Mouse (Mus musculus) liver, postnatal 0 days (tissue): ENCODE data around the gene Klkb1. TPM values are rescaled to one million over a fixed set of nuclear protein-coding genes. Genes with fewer than 3 reads are reported as not detected.

Experiments used
- ATAC-seq: fragments of 200-750 bp; cut with Nextera tagmentation; 2 replicates; pipeline ENCODE4 v1.8.0; 2017; ENCODE audit warnings: mild to moderate bottlenecking, moderate library complexity
- DNase-seq: peaks from one replicate; pipeline ENCODE4 v3.0.0-alpha.2; 2016
- H3K27ac ChIP-seq: fragments of 300-500 bp; sonication (generic); 2 replicates; pipeline ENCODE4 v1.5.1; 2014; ENCODE audit warnings: antibody characterized with exemption, moderate library complexity, mild to moderate bottlenecking, low read depth
- H3K27me3 ChIP-seq: fragments of 300-500 bp; sonication (generic); 2 replicates; pipeline ENCODE4 v1.6.1; 2014; ENCODE audit warnings: low read length, control low read depth, mixed read lengths; ENCODE audit not compliant: insufficient read depth
- H3K36me3 ChIP-seq: fragments of 300-500 bp; sonication (generic); replicated peaks from 2 replicates; pipeline ENCODE4 v1.6.1; 2014; ENCODE audit warnings: mild to moderate bottlenecking, control low read depth, low read length, moderate library complexity, mixed read lengths; ENCODE audit not compliant: insufficient read depth
- H3K4me1 ChIP-seq: fragments of 300-500 bp; sonication (generic); 2 replicates; pipeline ENCODE4 v1.6.1; 2014; ENCODE audit warnings: antibody characterized with exemption, mild to moderate bottlenecking, control low read depth; ENCODE audit not compliant: insufficient read depth
- H3K4me2 ChIP-seq: fragments of 300-500 bp; sonication (generic); 2 replicates; pipeline ENCODE4 v1.6.1; 2014; ENCODE audit warnings: low read depth, mild to moderate bottlenecking, low read length, moderate library complexity, mixed read lengths
- H3K4me3 ChIP-seq: fragments of 300-500 bp; sonication (generic); 2 replicates; pipeline ENCODE4 v1.5.1; 2014; ENCODE audit warnings: low read depth, low read length
- H3K9ac ChIP-seq: fragments of 300-500 bp; sonication (generic); replicated peaks from 2 replicates; pipeline ENCODE4 v1.6.1; 2014; ENCODE audit warnings: mild to moderate bottlenecking, moderate library complexity
- H3K9me3 ChIP-seq: fragments of 300-500 bp; sonication (generic); 2 replicates; pipeline ENCODE4 v1.6.1; 2016; ENCODE audit warnings: mild to moderate bottlenecking, control low read depth, low read length, mixed read lengths
- CTCF ChIP-seq: sonication (generic); IDR thresholded peaks from 2 replicates; pipeline ENCODE4 v1.5.1; 2016; ENCODE audit warnings: antibody characterized with exemption, low read depth
- EP300 ChIP-seq: IDR thresholded peaks from 2 replicates; pipeline ENCODE4 v1.6.1; 2016; ENCODE audit warnings: antibody characterized with exemption, low read depth, mild to moderate bottlenecking
- WGBS: fragments of 180-500 bp; shearing (Covaris S2); extraction: QIAGEN DNeasy Blood & Tissue Kit; methylation state at CpG from one replicate; pipeline ENCODE4 v1.1.7; 2014; ENCODE audit not compliant: insufficient replicate concordance; 5-methylcytosine and 5-hydroxymethylcytosine counted together
- polyA plus RNA-seq: library from polyadenylated mRNA; unstranded; fragments of >200 nt; fragmentation: Nextera tagmentation; extraction: Ambion mirVana; gene quantifications from 2 replicates; pipeline ENCODE4 v1.2.1, GENCODE M21; 2015

The Klkb1 gene
- polyA plus RNA-seq, 1 experiment from 2014 or later: 29.5 TPM

DNA sequence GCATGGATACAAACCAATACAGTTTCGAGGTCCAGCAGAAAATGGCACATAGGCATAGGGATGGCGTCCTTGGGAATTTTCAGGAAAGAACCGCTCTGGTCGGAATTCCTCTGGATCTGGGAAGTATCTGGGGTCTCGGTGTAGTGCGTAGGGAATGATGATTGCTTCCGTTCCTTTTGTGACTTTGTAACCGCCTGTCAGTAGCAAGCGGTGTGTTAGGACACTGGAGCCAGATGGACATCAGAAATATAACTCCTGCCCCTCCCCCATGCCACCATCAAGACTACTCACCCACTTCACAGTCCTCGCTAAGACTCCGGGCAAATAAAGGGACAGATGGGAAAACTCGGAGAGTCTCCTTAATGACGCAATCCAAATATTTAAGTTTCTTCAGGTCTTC, 13.7 kb upstream of the Klkb1 start, which contains the start of gene Gm45753:
Gene Gm45753, minus strand, starts transcription at position 101 of the 400 bp plus-strand sequence.
- no peak within 1 kb of the TSS for H3K4me3 ChIP-seq
- 83% methylated on average over 13 of the region's 13 CpGs for WGBS
- TF ChIP-seq EP300: no peak
- TF ChIP-seq CTCF: no peak
- no peaks in the 10 kb centered on the region for H3K36me3 ChIP-seq
- H3K27me3 ChIP-seq: no peaks in the 10 kb centered on the region
- no peak for ATAC-seq
- H3K9ac ChIP-seq: no peak within 1 kb of the TSS
- no peak within 1 kb of the TSS for H3K27ac ChIP-seq
- no peaks in the 10 kb centered on the region for H3K9me3 ChIP-seq
- DNase-seq: no peak
- no peak within 1 kb of the TSS for H3K4me2 ChIP-seq
- H3K4me1 ChIP-seq: peaks cover 3% of the 10 kb centered on the region

- H3K9ac ChIP-seq: no peak overlapping the region
- H3K27ac ChIP-seq: 0 out of 2 replicates have a peak overlapping the region, but pooled peaks have one; percentile 8
- 77% methylated on average over 1 of the region's 1 CpGs for WGBS
These were observed 10.8 kb upstream of the Klkb1 start for GRCm38 (mm10) chr8:45305479-45305878.

GRCm38 (mm10) chr8:45304354-45304753, 9.7 kb upstream of the Klkb1 start:
- no peak overlapping the region for H3K4me2 ChIP-seq
- H3K9me3 ChIP-seq: no peaks in the 10 kb centered on the region
- ATAC-seq (peak; percentile 72), DNase-seq (peak; percentile 22)
- peaks cover 3% of the 10 kb centered on the region for H3K4me1 ChIP-seq
- no peaks in the 10 kb centered on the region for H3K36me3 ChIP-seq
- no peak overlapping the region for H3K27ac ChIP-seq
- H3K9ac ChIP-seq: no peak overlapping the region
- TF ChIP-seq EP300 (no peak), CTCF (no peak)
- H3K27me3 ChIP-seq: no peaks in the 10 kb centered on the region
- H3K4me3 ChIP-seq: no peak overlapping the region
- WGBS: 62% methylated on average over 3 of the region's 3 CpGs

More at GRCm38 (mm10) chr8:45305479-45305878, 10.8 kb upstream of the Klkb1 start:
- Histone ChIP-seq H3K9me3 (no peaks in the 10 kb centered on the region), H3K36me3 (no peaks in the 10 kb centered on the region), H3K27me3 (no peaks in the 10 kb centered on the region), H3K4me1 (peaks cover 3% of the 10 kb centered on the region), H3K4me2 (no peak overlapping the region), H3K4me3 (no peak overlapping the region)
- ATAC-seq (peak; percentile 62), DNase-seq (no peak)
- no peak for TF ChIP-seq CTCF
- TF ChIP-seq EP300: no peak

DNA sequence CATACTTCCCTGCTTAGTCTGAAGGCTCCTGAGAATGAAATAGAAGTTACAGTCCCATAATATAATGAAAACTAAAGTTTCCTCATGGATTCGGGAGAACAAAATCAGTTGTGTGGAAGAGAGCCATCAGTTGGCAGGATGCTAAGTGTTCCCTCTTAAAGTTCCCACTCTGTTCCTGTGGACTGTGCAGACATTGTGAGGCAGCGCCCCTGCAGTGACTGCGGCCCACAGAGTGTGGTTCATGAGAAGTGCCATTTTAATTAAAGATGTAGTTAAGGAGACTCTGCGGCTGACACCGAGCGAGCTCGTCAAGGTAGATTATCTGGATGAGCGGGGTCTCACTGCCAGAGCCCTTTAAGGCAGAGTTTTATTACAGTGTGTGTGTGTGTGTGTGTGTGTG, 7.7 kb upstream of the Klkb1 start:
- Histone ChIP-seq H3K27ac (no peak overlapping the region), H3K9ac (no peak overlapping the region), H3K4me2 (no peak overlapping the region), H3K9me3 (no peaks in the 10 kb centered on the region), H3K36me3 (no peaks in the 10 kb centered on the region), H3K4me1 (peaks cover 3% of the 10 kb centered on the region), H3K27me3 (no peaks in the 10 kb centered on the region), H3K4me3 (no peak overlapping the region)
- DNase-seq (no peak), ATAC-seq (no peak)
- TF ChIP-seq EP300: no peak
- no peak for TF ChIP-seq CTCF
- 86% methylated on average over 8 of the region's 8 CpGs for WGBS

DNA sequence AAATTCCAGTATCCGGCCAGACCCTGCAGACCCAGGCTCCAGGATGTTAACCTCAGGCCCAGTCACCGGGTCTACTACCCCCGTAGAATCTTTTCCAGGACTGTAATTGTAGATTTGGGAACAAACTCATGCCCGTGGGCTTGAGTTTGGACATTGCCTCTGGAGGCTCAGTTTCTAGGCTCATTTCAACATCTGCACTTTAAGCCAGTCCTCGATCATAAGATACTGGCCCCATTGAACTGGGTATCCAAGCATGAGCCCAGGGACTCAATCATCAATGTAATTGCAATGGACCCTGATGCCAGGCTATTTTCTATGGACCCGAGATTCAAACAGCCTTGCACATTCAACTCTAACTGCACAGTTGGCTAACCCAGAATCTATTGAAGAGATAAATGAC, 617 bp upstream of the Klkb1 start:
- Histone ChIP-seq H3K27me3 (no peaks in the 10 kb centered on the region), H3K4me1 (peaks cover 3% of the 10 kb centered on the region; the same call in 1 of the 2 replicates), H3K4me2 (no peak overlapping the region), H3K4me3 (no peak overlapping the region), H3K27ac (0 out of 2 replicates have a peak overlapping the region, but pooled peaks have one; percentile 22), H3K9ac (no peak overlapping the region), H3K9me3 (no peaks in the 10 kb centered on the region), H3K36me3 (no peaks in the 10 kb centered on the region)
- no peak for TF ChIP-seq EP300
- TF ChIP-seq CTCF: no peak
- ATAC-seq: no peak
- 66% methylated on average over 6 of the region's 6 CpGs for WGBS
- no peak for DNase-seq

- Histone ChIP-seq H3K36me3 (no peaks in the 10 kb centered on the region), H3K4me1 (peaks cover 3% of the 10 kb centered on the region; the same call in 1 of the 2 replicates), H3K9ac (no peak overlapping the region), H3K27me3 (no peaks in the 10 kb centered on the region), H3K27ac (no peak overlapping the region), H3K4me2 (no peak overlapping the region), H3K4me3 (no peak overlapping the region), H3K9me3 (no peaks in the 10 kb centered on the region)
- TF ChIP-seq EP300: no peak
- TF ChIP-seq CTCF: no peak
- ATAC-seq (no peak), DNase-seq (no peak)
- 84% methylated on average over 2 of the region's 2 CpGs for WGBS
These were observed 2.9 kb downstream of the Klkb1 start for GRCm38 (mm10) chr8:45291790-45292189.
